Mouse (Mus musculus): Measurements from ENCODE around the gene Xpot. TPM values are rescaled to one million over a fixed set of nuclear protein-coding genes. Genes with fewer than 3 reads are reported as not detected.

Gene Xpot
- total RNA-seq, 2 experiments from 2014 or later: 70.0 to 71.6 TPM

DNA sequence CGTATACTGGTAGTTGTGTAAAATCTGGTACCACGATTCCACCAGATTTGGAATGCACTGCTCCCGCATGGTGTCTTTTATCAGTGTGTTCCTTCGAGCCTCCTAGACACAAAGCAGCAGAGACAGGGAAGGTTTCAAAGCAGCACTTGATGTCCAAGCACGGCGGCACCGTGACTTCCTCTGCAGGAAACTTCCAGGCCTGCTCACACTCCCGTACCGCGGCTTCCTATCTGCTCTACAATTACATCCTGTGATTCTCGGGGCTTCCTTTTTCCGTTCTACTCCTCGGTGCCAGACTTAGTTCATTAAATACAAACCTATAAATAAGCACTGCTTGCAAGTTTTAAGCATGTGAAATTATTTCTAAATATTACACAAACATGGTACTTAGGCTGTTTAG is 12.6 kb downstream of the Xpot start:
- no peak for TF ChIP-seq CTCF (conservative IDR thresholded peaks at IDR 0.05)
- no peak for DNase-seq (ENCODE audit: low spot score in 2 of 2)
- no peak overlapping the region for H3K27ac ChIP-seq
- no peak overlapping the region for H3K4me3 ChIP-seq

GRCm38 (mm10) chr10:121612448-121612847 is 13.7 kb downstream of the Xpot start:
- no peak for TF ChIP-seq CTCF (conservative IDR thresholded peaks at IDR 0.05)
- no peak for DNase-seq (ENCODE audit: low spot score in 2 of 2)
- Histone ChIP-seq H3K27ac (no peak overlapping the region), H3K4me3 (no peak overlapping the region)

- H3K4me3 ChIP-seq: no peak overlapping the region
- TF ChIP-seq CTCF (conservative IDR thresholded peaks at IDR 0.05): no peak
- no peak overlapping the region for H3K27ac ChIP-seq
- no peak for DNase-seq (ENCODE audit: low spot score in 2 of 2)
Observed at GRCm38 (mm10) chr10:121611587-121611986, 14.5 kb downstream of the Xpot start.

DNA sequence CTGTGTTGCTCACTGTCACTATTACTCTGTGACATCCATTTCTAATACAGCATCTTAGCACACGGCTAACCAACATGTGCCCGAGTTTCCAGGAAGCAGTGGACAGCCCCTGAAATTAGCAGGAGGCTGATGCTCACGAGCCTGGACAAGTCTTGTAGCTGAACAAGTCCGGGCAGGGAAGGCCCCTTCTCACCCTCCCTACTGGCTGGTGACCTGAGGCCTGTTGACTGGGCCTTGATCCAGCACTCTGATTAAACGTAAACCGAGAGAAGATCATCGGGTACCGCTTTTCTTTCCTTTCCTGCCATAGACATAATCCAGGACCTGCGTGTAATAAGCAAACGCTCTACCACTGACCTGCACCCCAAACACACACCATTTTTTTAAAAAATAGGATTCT is 18.0 kb downstream of the Xpot start:
- Histone ChIP-seq H3K4me3 (no peak overlapping the region), H3K27ac (no peak overlapping the region)
- no peak for TF ChIP-seq CTCF (conservative IDR thresholded peaks at IDR 0.05)
- DNase-seq (ENCODE audit: low spot score in 2 of 2): no peak

GRCm38 (mm10) chr10:121604632-121605344 is 21.3 kb downstream of the Xpot start:
- H3K27ac ChIP-seq: no peak overlapping the region
- peak; percentile 30 for TF ChIP-seq CTCF (conservative IDR thresholded peaks at IDR 0.05)
- no peak overlapping the region for H3K4me3 ChIP-seq
- DNase-seq (ENCODE audit: low spot score in 2 of 2): no peak

DNA sequence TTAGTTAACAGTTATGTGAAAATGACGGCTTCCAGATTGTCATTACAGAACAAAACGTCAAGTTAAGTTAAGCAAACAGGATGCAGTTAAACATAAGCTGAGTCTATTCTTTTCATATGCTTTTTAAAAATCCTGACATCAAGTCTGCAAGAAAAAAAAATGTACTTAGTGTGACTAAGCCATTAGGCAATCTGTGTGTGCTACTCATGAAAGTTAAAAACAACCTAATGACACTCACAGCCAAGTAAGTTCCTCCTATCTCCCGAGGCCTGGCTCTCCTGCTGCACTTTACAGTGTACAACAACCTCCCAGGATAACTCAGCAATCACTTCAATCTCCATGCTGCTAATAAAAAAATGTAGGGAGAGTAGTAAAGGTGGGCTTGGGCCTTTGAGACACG is 22.6 kb downstream of the Xpot start:
- TF ChIP-seq CTCF (conservative IDR thresholded peaks at IDR 0.05): no peak
- DNase-seq (ENCODE audit: low spot score in 2 of 2): no peak
- no peak overlapping the region for H3K4me3 ChIP-seq
- no peak overlapping the region for H3K27ac ChIP-seq

DNA sequence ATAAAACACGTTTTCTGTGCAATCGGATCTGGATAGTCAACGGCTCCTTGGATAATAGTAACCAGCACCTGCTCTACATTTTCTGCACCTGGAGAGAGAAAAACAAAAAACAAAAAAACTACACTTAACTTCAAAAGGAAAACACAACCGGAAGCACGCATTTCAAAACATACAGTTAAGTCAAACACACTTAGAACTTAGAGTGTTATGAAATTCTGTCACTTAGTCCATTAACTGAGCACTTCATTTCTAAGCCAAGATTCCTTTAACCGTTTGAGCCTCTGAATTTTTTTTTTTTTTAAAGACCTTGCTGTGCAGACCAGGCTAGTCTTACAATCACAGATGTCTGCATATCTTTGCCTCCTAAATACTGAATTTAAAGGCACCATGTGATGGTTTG is 24.9 kb downstream of the Xpot start:
- Histone ChIP-seq H3K27ac (no peak overlapping the region), H3K4me3 (no peak overlapping the region)
- TF ChIP-seq CTCF (conservative IDR thresholded peaks at IDR 0.05): no peak
- no peak for DNase-seq (ENCODE audit: low spot score in 2 of 2)

DNA sequence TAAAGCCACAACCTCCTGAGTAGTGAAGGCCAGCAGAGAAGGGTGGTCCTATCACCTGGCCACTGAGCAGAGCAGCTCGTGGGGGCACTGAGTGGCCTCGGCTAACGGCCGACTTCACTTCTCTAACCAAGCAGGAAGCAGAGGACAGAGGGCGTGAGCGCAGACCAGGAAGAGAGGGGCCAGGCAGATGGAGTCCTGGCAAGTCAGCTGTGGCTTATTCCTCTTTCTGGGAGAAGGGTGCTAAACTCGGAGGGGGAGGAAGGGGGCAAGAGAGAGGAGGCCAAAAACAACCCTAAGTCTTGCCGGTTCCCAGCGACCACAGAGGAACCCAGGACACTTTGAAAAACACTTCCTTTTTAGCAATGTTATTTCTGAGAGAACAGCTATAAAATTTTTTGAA is 29.6 kb downstream of the Xpot start:
- no peak overlapping the region for H3K4me3 ChIP-seq
- no peak for TF ChIP-seq CTCF (conservative IDR thresholded peaks at IDR 0.05)
- H3K27ac ChIP-seq: 0 out of 2 replicates have a peak overlapping the region, but pooled peaks have one; percentile 14
- no peak for DNase-seq (ENCODE audit: low spot score in 2 of 2)

GRCm38 (mm10) chr10:121591106-121591505 is 35.0 kb downstream of the Xpot start:
- no peak for TF ChIP-seq CTCF (conservative IDR thresholded peaks at IDR 0.05)
- Histone ChIP-seq H3K27ac (no peak overlapping the region), H3K4me3 (no peak overlapping the region)
- DNase-seq (ENCODE audit: low spot score in 2 of 2): no peak

GRCm38 (mm10) chr10:121587371-121587840 is 38.7 kb downstream of the Xpot start:
- Histone ChIP-seq H3K27ac (peak overlapping the region; percentile 93), H3K4me3 (peak overlapping the region; percentile 81)
- DNase-seq (ENCODE audit: low spot score in 2 of 2): no peak
- TF ChIP-seq CTCF (conservative IDR thresholded peaks at IDR 0.05): no peak

GRCm38 (mm10) chr10:121586675-121587370 is 39.3 kb downstream of the Xpot start, which contains the start of gene Tbk1:
Gene Tbk1, minus strand, starts transcription at chr10:121586787.
- Histone ChIP-seq H3K4me3 (peak within 1 kb of the TSS; percentile 81), H3K27ac (peak within 1 kb of the TSS; percentile 93)
- no peak for TF ChIP-seq CTCF (conservative IDR thresholded peaks at IDR 0.05)
- DNase-seq (ENCODE audit: low spot score in 2 of 2): peak; percentile 91 to 93

GRCm38 (mm10) chr10:121585791-121586642 is 40.1 kb downstream of the Xpot start:
- no peak for TF ChIP-seq CTCF (conservative IDR thresholded peaks at IDR 0.05)
- Histone ChIP-seq H3K4me3 (peak overlapping the region; percentile 81), H3K27ac (peak overlapping the region; percentile 93)
- DNase-seq (ENCODE audit: low spot score in 2 of 2): no peak

Data from layer of hippocampus, adult 2 months (tissue).